Mouse (Mus musculus) layer of hippocampus, adult 11-12 months (tissue): ENCODE data around the gene March9.
"Not testable (repeated sequence)": the region's sequence is repeated elsewhere in the genome, so short reads cannot be mapped to it uniquely, and the experiment has no call there.

Experiments
- DNase-seq: peaks from one replicate; pipeline ENCODE4 v3.0.0; 2022; ENCODE audit warnings: low spot score

The March9 gene

GRCm38 (mm10) chr10:127079665-127080391 lies 19.8 kb upstream of the March9 start:
- no peak for DNase-seq

DNA sequence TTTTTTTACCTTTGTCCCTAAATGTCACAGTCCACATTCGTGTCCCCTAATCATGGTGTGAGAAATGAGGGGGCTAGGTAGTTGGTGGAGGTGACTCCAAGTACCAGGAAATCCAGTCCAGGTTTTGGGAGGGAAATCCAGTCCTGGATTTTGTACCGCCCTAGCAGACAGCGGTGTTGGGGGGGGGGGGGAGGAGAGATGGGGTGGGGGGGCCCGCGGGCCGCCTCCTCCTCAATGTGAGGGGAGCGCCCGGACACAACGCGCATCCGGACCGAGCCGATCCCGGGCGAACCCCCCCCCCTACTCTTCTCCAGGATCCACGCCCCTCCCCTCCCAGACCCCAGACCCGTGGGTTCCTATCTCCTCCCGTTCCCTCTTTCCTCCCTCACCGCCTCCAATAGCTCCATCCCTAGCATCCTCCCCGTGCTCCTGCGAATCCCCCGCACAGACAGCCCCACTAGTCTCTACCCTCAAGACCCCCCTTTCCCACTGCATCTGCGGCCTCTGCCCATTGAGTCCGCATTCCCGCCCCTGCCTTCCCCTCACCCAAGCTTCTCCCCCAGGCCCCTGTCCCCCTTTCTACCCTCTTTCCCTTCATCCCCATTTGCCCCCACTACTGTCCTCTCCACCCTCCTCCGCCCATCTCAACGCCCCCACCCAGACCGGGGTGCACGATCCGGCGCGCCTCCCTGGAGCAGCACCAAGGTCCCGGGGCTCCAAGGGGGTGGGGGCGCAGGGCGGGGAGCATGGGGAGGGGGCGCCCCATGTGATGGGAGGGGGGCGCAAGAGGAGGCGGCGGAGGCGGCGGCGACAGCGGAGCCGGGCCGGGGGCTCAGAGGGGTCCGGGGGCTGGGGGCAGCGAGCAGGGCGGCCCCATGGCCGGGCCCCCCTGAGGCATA lies 18.9 kb upstream of the March9 start:
- peak; percentile 59 for DNase-seq

- peak; percentile 63 for DNase-seq
Measured at GRCm38 (mm10) chr10:127078001-127078676, 18.2 kb upstream of the March9 start.

GRCm38 (mm10) chr10:127077515-127077914 lies 17.5 kb upstream of the March9 start:
- peak; percentile 54 for DNase-seq

- DNase-seq = peak; percentile 55
Measured at GRCm38 (mm10) chr10:127076082-127076481, 16.1 kb upstream of the March9 start.

- DNase-seq = no peak
Measured at GRCm38 (mm10) chr10:127075651-127076050, 15.7 kb upstream of the March9 start.

DNA sequence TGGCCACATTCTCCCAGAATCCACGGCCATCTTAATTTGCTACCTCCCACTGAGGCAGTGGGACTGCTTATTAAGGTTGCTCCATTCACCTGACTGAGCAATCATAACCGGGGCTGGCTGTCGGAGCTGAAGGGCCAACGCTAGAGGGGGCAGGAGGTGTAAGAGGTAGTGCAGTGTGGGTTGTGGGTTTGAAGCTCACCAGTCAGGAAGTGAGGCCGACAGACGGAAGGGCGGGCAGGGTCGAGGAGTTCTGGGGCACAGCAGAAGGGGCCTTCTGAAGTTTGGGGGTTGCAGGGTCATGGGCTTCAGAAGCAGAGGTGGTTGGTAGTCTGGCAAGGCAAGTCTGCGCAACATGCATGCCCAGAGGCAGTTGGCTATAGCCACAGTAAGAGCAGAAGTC lies 15.1 kb upstream of the March9 start, which contains the start of gene Agap2:
Gene Agap2 (plus strand): TSS at position 205 of the 400 bp plus-strand sequence.
- no peak for DNase-seq

GRCm38 (mm10) chr10:127073981-127074380 lies 14.0 kb upstream of the March9 start:
- DNase-seq = no peak

DNA sequence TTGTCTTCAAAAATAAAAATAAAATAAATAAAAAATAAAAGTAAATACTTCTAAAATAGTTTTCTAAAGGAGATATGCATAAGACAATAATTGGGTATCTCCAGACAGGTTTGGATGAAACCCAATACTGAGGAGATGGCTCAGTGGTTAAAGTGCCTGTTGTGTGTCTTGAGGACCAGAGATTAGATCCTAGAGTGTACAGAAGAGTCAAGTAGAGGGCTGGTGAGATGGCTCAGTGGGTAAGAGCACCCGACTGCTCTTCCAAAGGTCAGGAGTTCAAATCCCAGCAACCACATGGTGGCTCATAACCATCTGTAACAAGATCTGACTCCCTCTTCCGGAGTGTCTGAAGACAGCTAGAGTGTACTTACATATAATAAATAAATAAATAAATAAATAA lies 13.0 kb upstream of the March9 start:
- DNase-seq = not testable (repeated sequence)

DNA sequence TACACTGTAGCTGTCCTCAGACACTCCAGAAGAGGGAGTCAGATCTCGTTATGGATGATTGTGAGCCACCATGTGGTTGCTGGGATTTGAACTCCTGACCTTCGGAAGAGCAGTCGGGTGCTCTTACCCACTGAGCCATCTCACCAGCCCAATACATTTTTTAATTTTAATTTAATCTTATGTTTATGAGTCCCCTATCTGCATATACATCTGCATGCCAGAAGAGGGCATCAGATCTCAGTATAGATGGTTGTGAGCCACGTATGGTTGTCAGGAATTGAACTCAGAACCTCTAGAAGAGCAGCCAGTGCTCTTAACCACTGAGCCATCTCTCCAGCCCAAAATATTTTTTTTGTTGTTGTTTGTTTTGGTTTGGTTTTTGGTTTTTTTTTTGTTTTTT lies 12.3 kb upstream of the March9 start:
- not testable (repeated sequence) for DNase-seq

- no peak for DNase-seq
Measured at GRCm38 (mm10) chr10:127071203-127071602, 11.2 kb upstream of the March9 start.

GRCm38 (mm10) chr10:127070190-127071121 lies 10.5 kb upstream of the March9 start, which contains the start of gene Tspan31:
Tspan31 (minus strand) TSS chr10:127070264.
- DNase-seq = peak; percentile 95

- DNase-seq = peak; percentile 15
Measured at GRCm38 (mm10) chr10:127069281-127070189, 9.6 kb upstream of the March9 start.

DNA sequence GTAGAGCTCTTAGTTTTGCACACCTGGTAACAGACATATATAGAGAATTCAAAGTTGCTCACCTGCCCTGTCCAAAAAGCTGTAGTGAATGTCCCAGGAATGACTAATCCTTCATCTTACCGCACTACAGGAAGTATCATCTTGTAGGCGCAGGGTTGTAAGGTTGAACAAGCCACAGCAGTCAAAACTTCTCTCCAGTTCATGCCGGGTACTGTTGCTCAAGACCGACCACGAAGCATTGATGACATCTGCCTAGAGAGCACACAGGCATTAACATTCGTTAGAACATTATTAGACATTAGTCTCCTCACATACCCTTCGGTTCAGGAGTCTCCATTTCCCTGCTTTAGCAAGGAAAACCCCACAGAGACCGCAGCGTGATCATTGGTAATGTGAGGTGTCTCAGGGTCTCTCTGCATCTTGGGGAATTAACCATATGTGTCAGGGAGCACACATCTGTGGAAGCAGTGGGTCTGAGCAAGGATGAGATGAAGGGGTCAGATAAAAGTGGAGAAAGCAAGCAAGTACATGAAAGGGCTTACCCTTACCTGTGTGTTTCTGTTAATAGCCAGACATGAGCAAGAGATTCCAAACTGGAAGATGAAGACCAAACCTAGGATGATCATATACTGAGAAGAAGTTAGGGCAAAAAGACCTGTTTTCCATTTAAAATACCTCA lies 8.5 kb upstream of the March9 start:
- DNase-seq = peak; percentile 11

DNA sequence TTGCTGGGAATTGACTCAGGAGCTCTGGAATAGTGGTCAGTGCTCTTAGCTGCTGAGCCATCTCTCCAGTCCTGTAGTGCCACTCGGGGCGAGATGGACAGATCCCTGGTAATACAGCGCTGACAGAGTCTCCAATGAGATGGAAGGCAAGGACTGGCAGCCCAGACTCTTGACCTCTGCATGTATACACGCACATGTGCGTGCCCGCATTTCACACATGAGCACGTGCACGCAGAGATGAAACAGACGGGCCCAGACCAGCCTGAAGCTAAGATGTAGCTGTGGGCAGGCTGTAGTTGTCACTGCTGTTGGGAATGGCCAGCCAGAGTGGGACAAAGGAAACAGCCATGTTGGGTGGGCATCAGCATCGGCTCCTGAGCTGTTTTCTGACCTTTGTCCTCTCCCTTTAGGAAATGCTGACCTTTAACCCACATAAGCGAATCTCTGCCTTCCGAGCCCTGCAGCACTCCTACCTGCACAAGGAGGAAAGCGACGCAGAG lies 6.6 kb upstream of the March9 start:
- DNase-seq = no peak

GRCm38 (mm10) chr10:127065981-127066380 lies 6.0 kb upstream of the March9 start:
- no peak for DNase-seq

DNA sequence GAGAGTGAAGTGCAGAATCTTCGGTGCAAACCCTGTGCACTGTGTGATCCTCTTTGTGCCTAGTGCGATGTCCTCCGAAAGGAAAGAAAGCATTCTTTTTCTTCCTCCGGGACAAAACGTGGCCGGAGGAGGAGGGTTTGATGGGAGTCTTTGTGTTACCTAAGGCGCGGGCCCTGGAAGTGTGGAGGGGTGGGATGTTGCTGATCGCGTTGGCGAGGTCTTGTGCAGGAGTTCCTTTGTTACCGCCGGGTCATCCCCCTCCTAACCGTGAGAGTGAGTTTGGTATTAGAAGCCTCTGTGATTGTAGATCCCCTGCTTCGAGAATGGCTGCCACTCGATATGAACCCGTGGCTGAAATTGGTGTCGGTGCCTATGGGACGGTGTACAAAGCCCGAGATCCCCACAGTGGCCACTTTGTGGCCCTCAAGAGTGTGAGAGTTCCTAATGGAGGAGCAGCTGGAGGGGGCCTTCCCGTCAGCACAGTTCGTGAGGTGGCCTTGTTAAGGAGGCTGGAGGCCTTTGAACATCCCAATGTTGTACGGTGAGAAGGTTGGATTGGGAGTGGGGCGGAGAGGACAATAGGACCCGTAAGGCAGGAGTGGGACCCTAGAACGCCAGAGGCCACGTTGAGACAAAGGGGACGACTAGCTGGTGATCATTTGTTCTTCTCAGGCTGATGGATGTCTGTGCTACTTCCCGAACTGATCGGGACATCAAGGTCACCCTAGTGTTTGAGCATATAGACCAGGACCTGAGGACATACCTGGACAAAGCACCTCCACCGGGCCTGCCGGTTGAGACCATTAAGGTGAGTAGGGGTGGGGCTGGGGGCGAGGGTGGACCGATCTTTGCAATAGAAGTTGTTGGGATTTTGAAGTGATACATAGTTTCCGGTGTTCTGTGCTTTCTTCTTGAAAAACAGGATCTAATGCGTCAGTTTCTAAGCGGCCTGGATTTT lies 4.2 kb upstream of the March9 start:
- no peak for DNase-seq

DNA sequence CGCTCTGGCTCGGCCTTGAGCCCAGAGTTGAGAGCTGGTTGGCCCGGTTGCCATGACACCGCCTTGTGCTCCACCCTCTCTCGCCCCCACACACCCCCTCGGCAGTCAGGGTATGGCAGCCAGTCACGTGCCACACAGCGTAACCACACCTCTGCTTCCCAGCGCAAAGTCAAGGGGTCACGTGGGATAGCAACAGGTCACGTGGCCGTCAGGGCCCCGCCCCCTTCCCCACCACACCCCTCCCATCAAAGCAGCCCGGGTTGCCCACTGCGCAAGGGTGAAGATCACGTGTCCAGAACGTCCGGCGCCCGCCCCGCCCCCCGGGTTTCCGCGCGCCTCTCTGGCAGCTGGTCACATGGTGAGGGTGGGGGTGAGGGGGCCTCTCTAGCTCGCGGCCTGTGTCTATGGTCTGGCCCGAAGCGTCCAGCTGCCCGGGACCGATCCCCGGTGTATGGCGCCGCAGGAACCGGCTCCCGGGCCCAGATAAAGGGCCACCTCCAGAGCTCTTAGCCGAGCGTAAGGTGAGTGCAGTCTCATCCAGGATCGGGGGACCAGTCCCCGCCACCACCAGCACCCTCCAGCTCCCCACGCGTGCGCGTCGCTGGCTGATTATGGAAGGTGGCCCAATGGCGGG lies 3.4 kb upstream of the March9 start, which contains the start of gene Cdk4:
Gene Cdk4 (plus strand): TSS at position 296 of the 634 bp plus-strand sequence.
- peak; percentile 98 for DNase-seq
